Mouse (Mus musculus) cerebellum, adult 18-20 months (tissue): ENCODE measurements at regions not wholly inside any gene's neighbourhood (a gene's known extent, or its start where the extent isn't known, plus 50 kb on each side); places are given as distances from the start of the nearest gene placed in this dataset.

ENCODE experiments used
- DNase-seq, 2 experiments: peaks; one replicate each; pipeline ENCODE4 v3.0.0; 2021

DNA sequence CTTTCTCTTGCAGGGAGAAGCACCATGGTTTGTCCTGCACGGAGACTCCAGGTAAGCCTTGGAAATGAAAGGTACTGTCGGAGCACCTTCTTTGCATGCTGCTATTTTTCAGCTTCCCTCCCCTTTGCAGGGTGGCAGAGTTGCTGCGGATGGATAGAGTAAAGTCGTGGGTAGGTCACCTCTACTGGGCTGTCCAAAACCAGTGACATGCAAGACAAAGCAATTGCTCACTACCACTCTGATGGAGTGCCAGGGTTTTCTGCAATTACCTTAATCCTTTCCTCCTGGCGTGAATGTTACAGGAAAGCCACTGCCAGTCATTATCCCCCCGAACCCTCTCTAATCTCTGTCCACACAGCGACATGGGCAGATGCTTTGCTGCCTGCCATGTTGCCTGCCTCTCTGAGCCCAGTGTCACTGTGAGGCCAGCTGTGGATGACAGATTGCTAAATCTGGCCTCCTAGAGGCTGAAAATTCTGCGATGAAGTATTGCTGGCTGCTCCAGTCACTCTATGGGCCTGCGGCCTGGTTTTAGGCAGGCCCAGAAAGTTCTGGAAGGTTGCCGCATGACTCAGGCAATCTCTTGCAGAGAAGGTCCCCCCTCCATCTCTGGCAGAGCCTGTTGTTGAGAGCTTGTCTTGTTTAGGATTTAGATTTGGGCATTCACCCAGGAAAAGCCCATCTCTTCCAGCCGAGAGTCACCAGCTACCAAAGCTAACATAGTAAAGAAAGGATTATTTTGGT lies 54.1 kb upstream of the Sod3 start:
- peak; percentile 20 to 29 for DNase-seq

DNA sequence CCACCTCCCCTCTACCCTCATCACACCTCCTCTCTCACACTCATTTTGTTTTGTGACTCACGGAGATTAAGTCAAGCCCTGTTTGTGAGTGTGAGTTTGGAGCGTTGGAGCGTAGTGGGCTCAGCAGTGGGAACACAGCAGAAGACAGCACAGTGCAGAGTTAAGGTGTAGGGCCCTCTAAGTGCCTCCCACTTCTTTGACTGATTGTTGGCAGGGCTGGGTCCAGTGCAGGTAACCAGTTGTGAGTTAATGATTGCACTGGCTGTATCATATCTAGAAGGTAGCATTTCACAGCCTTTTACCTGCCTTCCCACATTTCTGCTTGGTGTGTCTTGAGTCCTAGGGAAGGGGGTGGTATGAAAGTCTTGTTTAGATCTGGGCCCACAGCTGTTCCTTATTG lies 67.3 kb upstream of the Sod3 start:
- no peak for DNase-seq

DNA sequence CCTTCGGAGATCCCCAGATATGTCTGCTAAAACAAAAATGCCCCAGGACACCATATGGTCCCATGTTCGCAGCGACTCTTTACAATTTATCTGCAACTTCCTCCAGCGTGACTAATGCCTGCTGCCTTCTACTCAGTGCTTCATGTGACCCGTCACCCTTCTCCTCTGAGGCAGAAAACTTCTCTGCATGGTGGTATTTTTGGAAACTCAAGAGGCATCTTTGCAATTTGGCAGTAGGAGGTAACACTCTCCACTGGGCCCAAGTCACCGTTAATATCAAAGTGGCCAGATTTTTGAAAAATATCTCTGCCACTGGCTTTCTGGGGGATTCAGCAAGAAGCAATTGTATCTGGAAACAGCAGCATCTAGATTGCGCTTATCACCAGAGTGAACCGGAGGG lies 69.1 kb upstream of the Sod3 start:
- DNase-seq, result no peak

GRCm38 (mm10) chr5:52288319-52288718 lies 75.3 kb upstream of the Sod3 start:
- no peak for DNase-seq

DNA sequence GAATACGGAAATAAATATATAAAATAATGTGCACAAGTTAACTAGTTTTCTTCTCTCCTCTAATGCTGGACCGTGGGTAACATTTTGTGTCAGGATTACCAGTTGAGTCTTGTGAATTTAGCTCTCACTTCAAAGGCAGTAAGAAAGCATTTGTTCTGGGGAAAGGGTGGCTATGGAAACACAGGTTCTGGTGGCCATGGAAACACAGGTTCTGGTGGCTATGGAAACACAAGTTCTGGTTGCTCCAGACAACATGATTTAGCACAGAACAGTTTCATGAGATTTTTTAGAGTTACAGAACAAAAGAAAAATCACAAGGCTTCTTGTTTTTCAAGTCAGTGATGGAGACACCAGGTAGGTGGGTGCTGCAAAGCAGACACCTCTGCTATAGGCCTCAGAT lies 82.7 kb upstream of the Sod3 start:
- no peak for DNase-seq

- DNase-seq, result no peak
These were observed 85.5 kb upstream of the Sod3 start for GRCm38 (mm10) chr5:52278111-52278510.

GRCm38 (mm10) chr5:52263214-52263613 lies 72.9 kb upstream of the Dhx15 start:
- no peak for DNase-seq

- no peak for DNase-seq
These were observed 67.8 kb upstream of the Dhx15 start for GRCm38 (mm10) chr5:52258075-52258474.

- no peak for DNase-seq
These were observed 64.3 kb upstream of the Dhx15 start for GRCm38 (mm10) chr5:52254602-52255071.

- no peak for DNase-seq
These were observed 59.5 kb upstream of the Dhx15 start for GRCm38 (mm10) chr5:52249804-52250203.

GRCm38 (mm10) chr5:52243931-52244330 lies 53.6 kb upstream of the Dhx15 start:
- DNase-seq, result no peak

DNA sequence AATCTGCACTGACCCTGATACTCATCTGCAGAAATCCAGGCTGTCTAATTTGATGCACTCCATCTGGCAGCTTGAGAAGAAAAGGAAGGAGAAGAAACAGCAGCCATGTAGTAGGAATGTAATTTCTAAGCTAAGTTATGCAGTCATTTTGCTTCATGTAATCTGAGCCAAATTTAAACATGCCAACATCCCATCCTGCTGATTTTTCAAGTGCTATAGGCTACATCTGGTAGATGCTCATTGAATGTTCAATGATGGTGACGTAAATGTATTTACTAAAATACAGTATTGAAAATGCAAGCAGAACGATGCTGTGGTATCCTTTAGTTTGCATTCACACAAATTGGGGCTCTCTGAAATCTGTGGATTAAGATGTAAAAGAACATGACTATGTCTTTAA lies 52.1 kb upstream of the Dhx15 start:
- DNase-seq, result no peak

DNA sequence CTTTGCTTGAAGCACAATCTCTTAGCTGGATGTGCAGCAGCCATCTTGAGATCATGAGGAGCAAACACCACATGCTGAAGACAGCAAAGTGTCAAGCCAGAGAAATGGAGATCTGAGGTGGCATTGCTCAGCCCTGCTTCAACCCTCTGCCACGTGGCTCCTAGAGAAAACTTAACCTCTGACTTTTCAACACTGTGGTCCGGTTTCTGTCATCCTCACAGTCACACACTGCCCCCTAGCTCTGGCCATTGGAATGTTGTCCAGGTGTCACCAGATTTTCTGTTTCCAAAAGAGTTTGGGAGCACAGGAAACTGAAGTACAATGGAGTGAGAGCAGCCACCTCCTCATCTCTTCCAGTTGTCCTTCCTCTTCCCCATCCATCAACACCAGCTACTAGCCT lies 50.2 kb upstream of the Dhx15 start:
- DNase-seq, result peak; percentile 5 to 6
